Mouse (Mus musculus): ENCODE measurements around the gene Rnf151. TPM values are rescaled to one million over a fixed set of nuclear protein-coding genes. Genes with fewer than 3 reads are reported as not detected.

Gene Rnf151
- polyA plus RNA-seq (2015; fragmentation: Nextera tagmentation; extraction: Ambion mirVana) = not detected in 2 replicates

DNA sequence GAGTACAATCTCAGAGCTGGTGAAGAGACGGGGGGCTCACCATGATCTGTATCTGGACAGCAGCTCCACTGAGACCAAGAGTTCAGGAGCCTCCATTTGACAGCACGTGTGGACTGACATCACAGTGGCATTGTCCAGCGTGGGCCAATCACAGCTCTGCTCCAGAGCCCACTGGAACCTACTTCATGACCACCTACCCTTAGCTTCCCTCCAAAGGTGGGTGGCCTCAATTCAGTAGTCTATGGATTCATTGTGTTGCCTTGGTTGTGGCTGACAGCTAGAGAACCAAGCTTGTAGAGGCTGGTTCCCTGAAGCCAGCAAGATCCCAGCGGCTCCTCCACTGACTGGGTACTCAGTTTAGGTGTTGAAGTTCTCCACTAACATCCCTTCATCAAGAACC lies at the start of gene Rnf151, which contains the start of gene Rps2:
Rnf151 (minus strand) TSS at position 121 of the 400 bp plus-strand sequence.
Rps2 (plus strand) TSS at position 174 of the 400 bp plus-strand sequence.

DNA sequence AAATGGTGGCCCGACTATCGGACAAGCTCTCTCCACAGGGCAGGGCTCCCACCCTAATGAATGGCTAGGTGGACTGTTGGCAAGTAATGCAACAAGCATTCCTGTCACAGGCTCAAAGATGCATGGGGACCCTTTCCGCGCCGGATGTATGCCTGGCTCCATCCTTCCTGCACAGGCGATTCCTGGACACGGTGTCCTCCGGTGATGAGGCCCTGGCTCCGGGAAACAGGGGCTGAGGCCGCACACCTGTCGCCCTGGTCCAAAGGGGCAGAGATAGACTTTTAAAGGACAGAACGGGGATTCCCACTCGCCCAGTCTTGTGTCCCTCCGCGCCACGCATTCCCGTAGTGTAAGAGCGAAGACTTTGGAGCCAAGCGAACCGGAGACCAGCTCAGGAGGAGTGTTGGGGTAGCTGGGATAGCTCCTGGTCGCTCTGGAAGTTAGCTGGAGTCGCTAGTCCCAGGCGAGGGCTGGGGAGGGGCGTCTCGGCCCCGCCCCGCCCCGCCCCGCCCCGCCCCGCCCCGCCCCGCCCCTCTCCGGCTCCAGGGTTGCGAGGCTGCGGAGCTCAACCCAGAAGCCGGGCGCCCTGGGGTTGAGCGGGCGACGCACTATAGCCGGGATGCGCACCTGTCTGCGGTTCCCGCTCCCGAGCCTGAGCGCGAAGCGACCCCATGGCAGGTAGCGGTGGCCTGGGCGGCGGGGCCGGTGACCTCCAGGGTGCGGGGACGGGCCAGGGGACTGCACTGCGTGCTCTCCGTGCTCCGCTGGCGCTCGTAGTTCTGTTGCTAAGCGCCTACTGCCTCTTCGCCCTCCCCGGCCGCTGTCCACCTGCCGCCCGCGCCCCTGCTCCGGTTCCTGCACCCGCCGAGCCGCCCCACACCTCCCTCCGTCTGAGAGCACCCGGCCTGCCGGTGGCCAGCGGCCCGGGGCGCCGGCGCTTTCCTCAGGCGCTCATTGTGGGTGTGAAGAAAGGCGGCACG lies 34.8 kb upstream of the Rnf151 start, which contains the start of gene Hs3st6:
Hs3st6 (plus strand) TSS at position 574 of the 980 bp plus-strand sequence.

DNA sequence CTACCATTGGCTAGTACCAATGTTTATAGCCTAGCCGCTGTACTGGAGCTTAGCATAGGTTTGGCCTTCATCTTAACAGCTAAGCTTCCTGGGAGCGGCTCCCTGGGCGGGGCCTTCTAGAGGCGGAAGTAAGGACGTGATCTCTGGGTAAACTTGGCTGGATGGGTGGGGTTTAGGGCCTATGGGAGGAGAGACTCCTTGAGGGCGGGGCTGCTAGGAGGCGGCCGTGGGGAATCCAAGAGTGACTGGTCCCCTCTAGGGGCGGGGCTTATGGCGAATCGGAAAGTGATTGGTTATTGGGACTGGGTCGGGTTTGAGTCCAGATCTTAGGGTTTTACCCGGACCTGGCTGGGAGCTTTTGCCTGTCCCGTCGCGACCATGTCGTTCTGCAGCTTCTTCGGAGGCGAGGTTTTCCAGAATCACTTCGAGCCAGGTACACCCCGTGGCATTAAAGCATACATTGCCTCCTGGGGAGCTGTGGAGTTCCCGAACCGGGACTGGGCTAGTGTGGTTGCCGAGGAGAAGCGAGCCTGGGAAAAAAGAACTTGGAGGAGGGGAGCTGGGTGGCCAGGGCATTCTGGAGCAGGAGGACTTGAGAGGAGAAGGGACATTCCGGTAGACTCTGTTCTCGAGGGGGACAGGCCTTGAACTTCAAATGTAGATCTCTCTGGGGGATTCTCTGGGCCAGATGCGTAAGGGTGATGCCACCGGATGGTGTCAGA lies 18.6 kb upstream of the Rnf151 start, which contains the start of gene Msrb1:
Msrb1 (plus strand) TSS at position 313 of the 722 bp plus-strand sequence.

DNA sequence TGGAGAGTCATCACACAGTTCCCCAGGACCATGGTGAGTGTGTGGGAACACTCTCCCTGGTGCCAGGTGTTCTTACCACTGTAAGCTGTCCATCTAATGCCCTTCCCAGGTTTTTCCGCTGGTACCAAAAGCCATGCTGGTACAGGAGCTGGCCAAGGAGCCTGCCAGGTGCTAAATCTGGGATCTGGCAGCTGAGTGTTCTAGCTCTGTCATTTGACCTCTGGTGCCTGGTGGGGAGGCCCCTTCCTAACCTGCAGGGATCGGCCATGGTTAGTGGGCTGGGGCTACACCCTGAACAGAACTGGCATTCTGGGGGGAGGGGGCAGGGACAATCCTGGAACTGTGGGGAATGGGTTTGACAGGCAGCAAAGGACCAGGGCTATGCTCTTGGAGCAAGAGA lies 9.8 kb upstream of the Rnf151 start, which contains the start of gene Rpl3l:
Rpl3l (plus strand) TSS at position 203 of the 400 bp plus-strand sequence.

DNA sequence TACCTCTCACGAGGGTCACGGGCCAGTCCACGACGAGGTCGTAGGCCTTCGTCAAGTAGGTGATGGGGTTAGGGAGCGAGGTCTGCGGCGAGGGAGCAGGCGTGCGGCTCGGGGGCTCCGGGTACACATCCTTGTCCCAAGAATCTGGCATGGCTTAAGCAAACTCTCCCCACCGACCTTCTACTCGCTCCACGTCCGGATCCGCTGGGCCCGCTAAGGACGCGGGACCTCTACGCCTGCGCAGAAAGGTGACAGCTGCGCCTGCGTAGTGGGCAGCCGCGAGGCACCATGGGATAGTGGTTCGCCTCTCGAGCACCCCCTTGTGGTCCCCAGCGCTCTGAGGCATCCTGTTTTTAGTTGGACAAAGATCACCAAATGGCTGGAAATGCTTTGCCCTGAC lies 6.3 kb upstream of the Rnf151 start, which contains the start of gene Ndufb10:
Ndufb10 (minus strand) TSS at position 295 of the 400 bp plus-strand sequence.

DNA sequence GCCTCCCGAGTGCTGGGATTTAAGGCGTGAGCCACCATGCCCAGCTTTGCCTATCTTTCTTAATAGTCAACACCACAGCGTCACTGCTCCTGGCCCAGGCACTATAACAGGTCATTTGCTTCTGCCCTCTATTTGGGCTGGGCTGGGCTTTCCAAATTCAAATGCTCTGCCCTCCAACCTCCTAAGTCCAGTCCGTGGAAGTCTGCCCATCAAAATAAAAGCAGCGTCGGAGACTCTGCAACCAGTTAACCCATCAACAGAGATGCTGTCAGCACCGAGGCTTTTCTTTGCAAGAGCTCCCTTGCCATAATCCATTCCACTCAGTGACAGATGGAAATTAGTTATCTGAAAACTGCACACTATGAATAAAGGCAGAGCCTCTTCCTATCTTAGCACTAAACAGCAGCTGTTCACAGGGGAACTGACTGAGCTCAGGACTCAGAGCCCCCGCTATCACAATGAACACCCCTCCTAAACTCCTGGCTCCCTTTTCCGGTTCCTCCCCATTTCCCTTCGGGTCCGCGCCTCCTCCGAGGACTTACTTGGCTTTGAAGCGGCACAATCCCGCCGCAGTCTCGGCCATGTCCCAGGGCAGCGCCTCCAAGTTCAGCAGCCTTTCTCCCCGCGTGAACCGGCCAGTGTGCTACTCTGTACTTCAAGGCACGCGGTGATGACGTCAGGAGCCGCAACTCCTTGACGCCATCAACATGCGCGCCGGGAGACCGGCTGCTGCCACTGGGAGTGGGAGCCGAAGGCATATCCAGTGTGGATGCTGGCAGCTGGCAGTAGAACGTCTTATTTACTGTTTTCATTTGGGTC lies 10.7 kb downstream of the Rnf151 start, which contains the start of gene Tbl3:
Tbl3 (minus strand) TSS at position 679 of the 819 bp plus-strand sequence.

DNA sequence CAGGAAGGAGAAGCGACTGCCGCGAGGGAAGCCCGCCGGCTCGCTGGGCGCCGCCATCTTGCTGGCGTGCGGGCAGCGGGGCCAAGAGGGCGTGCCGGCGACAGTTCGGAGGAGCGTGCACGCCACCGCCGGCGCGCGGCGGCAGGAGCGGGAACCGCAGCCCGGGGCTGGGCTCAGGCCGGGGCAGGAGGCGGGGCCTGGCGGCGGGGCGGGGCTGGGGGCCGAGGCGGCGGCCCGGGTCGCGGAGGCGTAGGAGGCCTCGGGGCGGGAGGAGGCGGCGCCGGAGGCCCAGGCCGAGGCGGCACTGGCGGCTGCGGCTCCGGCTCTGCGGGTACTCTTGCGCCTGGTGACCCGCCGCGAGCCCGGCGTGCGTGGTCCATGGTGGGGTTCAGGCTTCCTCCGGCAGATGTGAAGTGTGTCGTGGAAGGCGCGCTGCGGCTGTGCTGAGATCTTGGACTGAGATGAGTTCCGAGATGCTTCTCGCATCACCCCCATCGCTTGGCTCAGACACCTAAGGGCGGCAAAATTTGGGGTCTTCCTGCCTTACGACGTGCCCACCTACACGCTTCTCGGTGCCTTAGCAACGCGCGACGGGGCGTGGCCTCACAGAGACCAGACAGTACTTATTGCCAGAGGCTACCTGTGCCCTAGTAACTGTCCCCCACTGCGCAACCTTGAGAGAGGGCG lies 21.7 kb downstream of the Rnf151 start, which contains the start of the genes Gfer and Noxo1:
Gfer (minus strand) TSS at position 146 of the 687 bp plus-strand sequence.
Noxo1 (plus strand) TSS at position 224 of the 687 bp plus-strand sequence.

DNA sequence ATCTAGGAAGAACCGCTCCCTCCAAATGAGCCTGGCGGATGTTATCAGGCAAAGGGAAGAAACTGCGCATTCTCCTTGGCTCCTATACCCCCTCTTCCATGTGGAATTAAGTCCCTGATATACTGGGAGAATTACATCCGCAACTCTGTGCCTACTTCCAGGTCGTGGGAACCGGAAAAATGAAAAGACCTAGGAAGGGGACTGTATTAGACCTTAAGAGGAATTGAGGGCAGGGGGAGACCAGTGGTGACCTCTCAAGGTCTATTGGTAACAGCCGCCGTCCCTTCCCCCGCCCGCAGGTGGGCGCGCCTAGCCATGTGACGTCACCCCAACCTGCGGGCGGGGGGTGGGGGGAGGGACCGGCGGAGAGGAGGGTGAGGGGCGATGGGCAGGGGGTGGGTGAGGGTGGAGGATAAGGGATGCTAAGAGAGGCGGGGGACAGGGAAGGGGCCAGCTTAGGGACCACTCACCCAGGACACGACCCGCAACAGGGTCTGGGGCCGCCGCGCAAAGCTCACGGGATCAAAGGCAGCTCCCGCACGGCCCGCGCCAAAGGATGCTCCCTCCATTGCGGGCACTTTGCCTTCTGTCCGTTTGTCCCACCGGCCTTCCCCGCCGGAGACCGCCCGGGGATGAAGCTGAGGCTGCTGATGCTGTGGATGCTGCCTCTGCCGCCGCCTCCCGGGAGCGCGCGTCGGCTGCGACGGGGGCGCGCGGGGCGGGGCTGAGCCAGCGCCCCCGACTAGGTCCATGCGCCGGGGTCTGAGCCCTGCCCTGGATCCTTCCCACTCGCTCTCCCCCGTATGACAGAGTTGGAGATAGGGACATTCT lies 28.4 kb downstream of the Rnf151 start, which contains the start of gene Syngr3:
Syngr3 (minus strand) TSS at position 705 of the 831 bp plus-strand sequence.

DNA sequence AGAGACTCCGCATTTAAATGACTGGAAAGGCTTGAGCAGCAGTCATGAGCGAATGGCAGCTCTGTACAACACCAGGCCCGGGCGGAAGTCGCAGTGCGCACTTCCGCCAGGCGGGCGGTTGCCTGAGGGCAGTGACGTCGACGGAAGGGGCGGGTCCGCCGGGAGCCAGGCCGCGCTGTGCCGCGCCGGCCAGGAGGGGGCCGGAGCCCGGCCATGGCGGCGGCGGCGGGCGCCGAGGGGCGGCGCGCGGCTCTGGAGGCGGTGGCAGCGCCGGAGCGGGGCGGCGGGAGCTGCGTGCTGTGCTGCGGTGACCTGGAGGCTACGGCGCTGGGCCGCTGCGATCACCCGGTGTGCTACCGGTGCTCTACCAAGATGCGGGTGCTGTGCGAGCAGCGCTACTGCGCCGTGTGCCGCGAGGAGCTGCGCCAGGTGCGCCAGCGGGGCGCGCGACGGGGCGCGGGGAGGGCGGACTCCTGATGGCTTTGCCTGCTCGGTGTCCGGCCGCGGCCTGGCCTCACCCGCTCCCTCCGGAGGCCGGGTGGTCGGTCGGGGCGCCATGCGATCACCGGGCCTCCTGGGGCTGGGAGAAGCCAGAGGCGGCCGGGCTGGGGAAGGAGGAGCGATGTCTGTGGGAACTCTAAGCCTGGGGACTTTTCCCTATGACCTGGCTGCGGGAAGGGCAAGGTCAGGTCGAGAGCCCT lies 48.2 kb downstream of the Rnf151 start, which contains the start of gene Zfp598:
Zfp598 (plus strand) TSS at position 143 of the 701 bp plus-strand sequence.

Other genes with a start within 250 kb of the Rnf151 start
- gene E4f1, start 247.8 kb downstream of the Rnf151 start, polyA plus RNA-seq (2015; fragmentation: Nextera tagmentation; extraction: Ambion mirVana) = 13.3 and 13.6 TPM in 2 replicates
- gene Pgp, start 247.7 kb downstream of the Rnf151 start, polyA plus RNA-seq (2015; fragmentation: Nextera tagmentation; extraction: Ambion mirVana) = 56.2 and 57.5 TPM in 2 replicates
- gene Bricd5, start 244.2 kb downstream of the Rnf151 start, polyA plus RNA-seq (2015; fragmentation: Nextera tagmentation; extraction: Ambion mirVana) = 0.40 TPM in 1 of 2 replicates, not detected in the other
- gene Mlst8, start 239.0 kb downstream of the Rnf151 start, polyA plus RNA-seq (2015; fragmentation: Nextera tagmentation; extraction: Ambion mirVana) = 8.4 and 8.8 TPM in 2 replicates
- 0.29 and 0.34 TPM in 2 replicates for gene Caskin1, start 229.5 kb downstream of the Rnf151 start, polyA plus RNA-seq (2015; fragmentation: Nextera tagmentation; extraction: Ambion mirVana)
- 43.2 and 46.8 TPM in 2 replicates for gene Traf7, start 190.1 kb downstream of the Rnf151 start, polyA plus RNA-seq (2015; fragmentation: Nextera tagmentation; extraction: Ambion mirVana)
- 0.39 and 0.69 TPM in 2 replicates for gene Rab26, start 183.9 kb downstream of the Rnf151 start, polyA plus RNA-seq (2015; fragmentation: Nextera tagmentation; extraction: Ambion mirVana)
- 12.6 TPM in 2 replicates for gene Pkd1, start 168.2 kb downstream of the Rnf151 start, polyA plus RNA-seq (2015; fragmentation: Nextera tagmentation; extraction: Ambion mirVana)
- gene Tsc2, start 85.4 kb downstream of the Rnf151 start, polyA plus RNA-seq (2015; fragmentation: Nextera tagmentation; extraction: Ambion mirVana) = 25.6 and 31.9 TPM in 2 replicates
- gene Nthl1, start 85.4 kb downstream of the Rnf151 start, polyA plus RNA-seq (2015; fragmentation: Nextera tagmentation; extraction: Ambion mirVana) = 11.1 TPM in 2 replicates
- gene Slc9a3r2, start 67.7 kb downstream of the Rnf151 start, polyA plus RNA-seq (2015; fragmentation: Nextera tagmentation; extraction: Ambion mirVana) = 38.9 and 45.6 TPM in 2 replicates
- gene Npw, start 59.6 kb downstream of the Rnf151 start, polyA plus RNA-seq (2015; fragmentation: Nextera tagmentation; extraction: Ambion mirVana) = not detected in 2 replicates
- gene Zfp598, start 48.4 kb downstream of the Rnf151 start, polyA plus RNA-seq (2015; fragmentation: Nextera tagmentation; extraction: Ambion mirVana) = 9.0 and 11.7 TPM in 2 replicates
- gene Syngr3, start 28.1 kb downstream of the Rnf151 start, polyA plus RNA-seq (2015; fragmentation: Nextera tagmentation; extraction: Ambion mirVana) = 0.11 TPM in 1 of 2 replicates, not detected in the other
- gene Gfer, start 21.9 kb downstream of the Rnf151 start, polyA plus RNA-seq (2015; fragmentation: Nextera tagmentation; extraction: Ambion mirVana) = 33.2 and 39.3 TPM in 2 replicates
- gene Noxo1, start 21.8 kb downstream of the Rnf151 start, polyA plus RNA-seq (2015; fragmentation: Nextera tagmentation; extraction: Ambion mirVana) = 1.1 and 1.8 TPM in 2 replicates
- gene Tbl3, start 10.4 kb downstream of the Rnf151 start, polyA plus RNA-seq (2015; fragmentation: Nextera tagmentation; extraction: Ambion mirVana) = 22.5 and 25.2 TPM in 2 replicates
- 829 and 862 TPM in 2 replicates for gene Rps2, start 53 bp upstream of the Rnf151 start, polyA plus RNA-seq (2015; fragmentation: Nextera tagmentation; extraction: Ambion mirVana)
- 707 and 733 TPM in 2 replicates for gene Ndufb10, start 6.4 kb upstream of the Rnf151 start, polyA plus RNA-seq (2015; fragmentation: Nextera tagmentation; extraction: Ambion mirVana)
- gene Rpl3l, start 9.8 kb upstream of the Rnf151 start, polyA plus RNA-seq (2015; fragmentation: Nextera tagmentation; extraction: Ambion mirVana) = 47.3 and 64.3 TPM in 2 replicates
- 52.7 and 59.6 TPM in 2 replicates for gene Msrb1, start 18.6 kb upstream of the Rnf151 start, polyA plus RNA-seq (2015; fragmentation: Nextera tagmentation; extraction: Ambion mirVana)
- gene Hs3st6, start 34.9 kb upstream of the Rnf151 start, polyA plus RNA-seq (2015; fragmentation: Nextera tagmentation; extraction: Ambion mirVana) = 0.51 TPM in 1 of 2 replicates, not detected in the other
- not detected in 2 replicates for gene Meiob, start 86.2 kb upstream of the Rnf151 start, polyA plus RNA-seq (2015; fragmentation: Nextera tagmentation; extraction: Ambion mirVana)
- gene Hagh, start 122.1 kb upstream of the Rnf151 start, polyA plus RNA-seq (2015; fragmentation: Nextera tagmentation; extraction: Ambion mirVana) = 71.4 and 75.0 TPM in 2 replicates
- 28.0 and 28.6 TPM in 2 replicates for gene Fahd1, start 132.3 kb upstream of the Rnf151 start, polyA plus RNA-seq (2015; fragmentation: Nextera tagmentation; extraction: Ambion mirVana)
- 0.42 and 6.3 TPM in 2 replicates for gene Igfals, start 147.9 kb upstream of the Rnf151 start, polyA plus RNA-seq (2015; fragmentation: Nextera tagmentation; extraction: Ambion mirVana)
- gene Nubp2, start 168.3 kb upstream of the Rnf151 start, polyA plus RNA-seq (2015; fragmentation: Nextera tagmentation; extraction: Ambion mirVana) = 21.2 and 24.8 TPM in 2 replicates
- gene Spsb3, start 168.6 kb upstream of the Rnf151 start, polyA plus RNA-seq (2015; fragmentation: Nextera tagmentation; extraction: Ambion mirVana) = 36.7 and 37.8 TPM in 2 replicates
- 18.2 and 18.6 TPM in 2 replicates for gene Eme2, start 177.0 kb upstream of the Rnf151 start, polyA plus RNA-seq (2015; fragmentation: Nextera tagmentation; extraction: Ambion mirVana)
- 185 and 189 TPM in 2 replicates for gene Mrps34, start 177.1 kb upstream of the Rnf151 start, polyA plus RNA-seq (2015; fragmentation: Nextera tagmentation; extraction: Ambion mirVana)
- 22.1 and 25.2 TPM in 2 replicates for gene Nme3, start 178.4 kb upstream of the Rnf151 start, polyA plus RNA-seq (2015; fragmentation: Nextera tagmentation; extraction: Ambion mirVana)
- 11.9 and 12.0 TPM in 2 replicates for gene Mapk8ip3, start 218.9 kb upstream of the Rnf151 start, polyA plus RNA-seq (2015; fragmentation: Nextera tagmentation; extraction: Ambion mirVana)
- gene Jpt2, start 242.6 kb upstream of the Rnf151 start, polyA plus RNA-seq (2015; fragmentation: Nextera tagmentation; extraction: Ambion mirVana) = 20.1 and 26.9 TPM in 2 replicates

Measured in skeletal muscle tissue, postnatal 0 days (tissue).